Mouse (Mus musculus) thymus, postnatal 4 days (tissue): ENCODE measurements around the gene Arl5c.

Experiments
- DNase-seq: peaks from one replicate; pipeline ENCODE4 v3.0.0; 2021

The Arl5c gene

GRCm38 (mm10) chr11:97987551-97988526 lies 8.1 kb downstream of the Arl5c start:
- DNase-seq = peak; percentile 95

DNA sequence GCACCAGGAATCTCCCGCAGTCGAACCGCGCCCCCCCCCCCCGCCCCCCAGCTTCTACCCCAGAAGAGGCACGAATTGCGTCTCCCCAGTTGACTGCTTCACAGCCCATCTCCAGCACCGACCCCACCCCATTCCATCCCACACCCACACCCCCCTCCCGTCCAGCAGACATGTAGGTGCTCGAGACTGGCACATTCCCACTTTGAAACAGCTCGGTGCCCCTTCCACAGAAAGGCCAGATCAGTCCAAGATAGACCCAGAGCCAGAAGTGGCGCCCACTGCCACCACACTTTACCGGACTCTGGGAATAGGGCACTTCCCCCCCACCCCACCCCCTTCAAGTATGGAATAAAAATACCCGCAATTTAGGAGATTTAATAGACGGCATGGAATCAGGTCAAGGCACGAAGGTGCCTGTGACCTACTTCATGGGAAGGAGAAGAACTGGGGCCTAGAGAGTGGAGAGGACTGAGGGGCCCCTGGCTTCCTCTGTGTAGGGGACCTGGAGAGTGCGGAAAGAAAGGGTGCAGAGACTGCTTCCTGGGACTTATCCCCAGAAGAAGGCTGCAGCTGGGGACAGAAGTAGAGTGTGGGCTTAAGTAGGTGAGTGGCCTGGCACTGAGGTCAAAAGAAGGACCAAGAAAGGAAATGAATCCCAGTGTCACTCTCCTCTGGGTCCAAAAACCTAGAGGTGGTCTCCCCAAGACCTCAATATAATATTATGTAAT lies 9.1 kb downstream of the Arl5c start:
- peak; percentile 54 for DNase-seq

DNA sequence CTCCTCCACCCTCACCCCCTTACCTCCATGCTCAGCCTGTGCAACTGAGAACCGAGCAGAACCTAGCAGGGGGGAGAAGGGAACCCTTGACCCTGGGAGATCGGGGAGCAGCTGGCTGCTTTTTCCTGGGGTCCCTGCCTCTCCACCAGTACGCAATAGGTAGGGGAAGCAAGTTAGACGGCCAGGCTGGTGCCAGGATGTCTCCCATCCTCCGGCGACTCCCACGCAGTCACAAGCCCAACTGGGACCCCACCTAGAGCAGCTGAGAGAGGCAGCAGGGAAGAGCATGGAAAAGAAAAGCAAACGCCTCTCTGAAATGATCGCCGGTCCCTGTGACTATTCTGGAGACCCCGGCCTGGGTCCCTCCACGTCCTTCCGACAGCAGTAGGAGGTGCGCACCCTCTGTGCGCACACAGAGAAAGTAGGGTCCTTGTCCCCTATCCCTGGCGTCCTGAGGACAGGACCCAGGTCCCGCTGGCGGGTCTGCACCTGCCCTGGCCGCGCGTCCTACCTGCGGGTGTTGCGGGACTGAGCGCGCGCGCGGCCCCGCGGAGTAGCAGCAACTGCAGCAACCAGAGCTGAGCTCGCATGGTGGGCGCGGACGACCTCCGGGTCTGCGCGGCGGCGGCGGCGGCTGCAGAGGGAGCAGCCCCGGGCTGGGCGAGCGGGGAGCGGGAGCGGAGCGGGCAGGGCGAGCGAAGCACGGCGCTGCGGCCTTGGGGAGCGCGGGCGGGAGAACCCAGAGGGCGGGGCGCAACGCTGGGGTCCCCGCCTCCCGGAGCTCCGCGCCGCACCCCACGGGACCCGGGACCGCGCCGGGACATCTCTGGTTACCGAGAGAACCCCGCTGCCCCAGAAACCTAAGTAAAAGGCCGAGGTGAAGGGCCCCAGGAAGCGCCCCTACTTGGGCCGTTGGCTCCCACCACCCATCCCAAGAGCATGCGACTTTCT lies 10.0 kb downstream of the Arl5c start, which contains the start of gene Plxdc1:
TSS of gene Plxdc1 (minus strand) at position 718 of the 951 bp plus-strand sequence.
- DNase-seq = peak; percentile 85

GRCm38 (mm10) chr11:97983983-97984382 lies 12.0 kb downstream of the Arl5c start:
- DNase-seq = peak; percentile 67

DNA sequence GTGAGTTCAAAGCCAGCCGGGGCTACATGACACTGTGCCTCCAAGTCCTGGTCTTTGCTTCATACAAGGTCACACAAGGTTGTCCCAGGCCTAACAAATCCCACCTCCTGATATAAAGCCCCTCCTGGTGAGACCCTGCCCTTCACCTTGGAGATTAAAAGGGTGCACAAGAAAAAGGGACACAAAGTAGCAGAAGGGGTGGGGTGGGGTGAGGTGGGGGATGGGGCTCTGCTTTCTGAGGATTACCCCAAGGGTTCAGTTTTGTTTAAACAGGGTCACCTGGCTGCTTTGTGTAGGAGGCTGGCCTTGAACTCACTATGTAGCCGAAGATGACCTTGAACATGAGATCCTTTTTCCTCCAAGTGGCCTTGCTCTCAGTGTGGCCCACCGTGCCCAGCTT lies 12.5 kb downstream of the Arl5c start:
- DNase-seq = no peak

DNA sequence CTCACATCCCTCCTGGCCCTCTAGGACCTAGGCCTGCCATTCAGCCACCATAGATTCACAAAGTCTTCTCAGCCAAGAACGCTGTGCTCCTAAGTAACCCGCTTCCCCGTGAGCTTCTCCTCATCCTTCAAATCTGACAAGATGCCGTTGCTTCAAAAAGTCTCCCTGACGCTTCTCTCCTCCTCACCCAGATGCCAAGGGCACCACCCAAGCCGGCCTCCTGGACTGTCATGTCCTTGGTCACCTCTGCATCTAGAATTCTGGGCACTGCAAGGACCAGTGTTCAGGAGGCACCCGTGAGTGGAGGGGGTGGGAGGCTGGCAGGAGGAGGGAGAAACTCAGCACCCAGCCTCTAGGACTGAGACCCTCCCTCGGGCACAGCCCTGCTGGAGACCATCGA lies 13.3 kb downstream of the Arl5c start:
- peak; percentile 17 for DNase-seq

DNA sequence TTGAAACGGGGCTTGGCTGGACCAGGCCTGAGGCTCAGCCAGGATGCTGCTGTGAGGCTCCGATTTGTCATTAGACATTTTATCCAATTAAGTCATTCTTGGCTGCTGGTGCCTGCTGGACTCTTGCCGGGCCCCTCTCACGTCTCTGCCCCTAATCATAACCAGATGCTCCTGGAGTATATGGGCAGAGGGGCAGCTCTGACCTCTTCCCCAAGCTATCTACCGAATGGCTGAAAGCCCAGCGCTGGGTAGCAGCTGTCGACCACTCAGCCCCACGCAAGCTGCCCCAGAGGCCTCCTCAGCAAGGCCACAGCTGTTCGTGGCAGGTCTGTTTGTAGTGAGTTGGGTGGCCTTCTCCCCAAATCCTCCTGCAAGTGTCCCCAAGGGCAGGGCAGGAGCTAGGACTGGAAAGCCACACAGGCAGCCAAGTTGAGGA lies 15.4 kb downstream of the Arl5c start:
- no peak for DNase-seq

- DNase-seq = no peak
These were observed 16.0 kb downstream of the Arl5c start for GRCm38 (mm10) chr11:97979824-97980495.

- DNase-seq = no peak
These were observed 17.6 kb downstream of the Arl5c start for GRCm38 (mm10) chr11:97978392-97978791.

DNA sequence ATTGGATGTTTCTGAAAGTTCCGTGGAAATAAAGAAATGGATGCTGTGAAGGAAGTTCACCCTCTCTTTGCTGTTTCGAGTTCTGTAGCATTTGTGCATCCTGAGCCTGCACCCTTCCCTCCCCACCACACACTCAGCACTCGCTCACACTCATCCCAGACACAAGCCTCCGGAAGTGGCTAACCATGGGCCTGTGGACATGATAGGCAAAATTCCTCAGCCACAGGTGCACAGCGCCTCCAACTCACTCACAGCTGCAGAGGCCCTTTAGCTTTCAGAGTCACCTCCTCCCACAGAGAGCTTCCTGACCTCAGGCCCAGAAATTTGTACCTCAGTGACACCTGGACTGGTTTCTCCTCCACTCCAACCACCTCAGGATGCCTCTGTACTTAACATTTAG lies 18.2 kb downstream of the Arl5c start:
- DNase-seq = peak; percentile 72

DNA sequence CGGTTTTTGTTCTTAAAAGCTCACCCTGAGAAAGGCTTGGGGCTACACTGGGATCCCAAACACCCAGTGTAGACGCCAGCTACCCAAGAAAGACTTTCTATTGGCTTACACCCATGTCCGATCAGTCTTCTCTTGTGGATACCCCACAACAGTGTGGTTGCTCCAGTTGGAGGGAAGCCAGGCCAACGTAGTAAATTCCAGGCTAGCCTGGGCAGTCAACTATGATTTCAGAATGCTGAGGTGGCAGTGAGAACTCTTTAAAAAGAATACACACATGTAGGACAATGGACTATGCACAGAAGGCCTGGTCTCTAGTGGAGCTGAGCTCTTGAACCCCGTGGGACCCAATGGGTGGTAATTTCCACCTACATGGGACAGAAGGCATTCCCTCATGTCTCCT lies 21.2 kb downstream of the Arl5c start:
- no peak for DNase-seq

GRCm38 (mm10) chr11:97974141-97974540 lies 21.8 kb downstream of the Arl5c start:
- no peak for DNase-seq

DNA sequence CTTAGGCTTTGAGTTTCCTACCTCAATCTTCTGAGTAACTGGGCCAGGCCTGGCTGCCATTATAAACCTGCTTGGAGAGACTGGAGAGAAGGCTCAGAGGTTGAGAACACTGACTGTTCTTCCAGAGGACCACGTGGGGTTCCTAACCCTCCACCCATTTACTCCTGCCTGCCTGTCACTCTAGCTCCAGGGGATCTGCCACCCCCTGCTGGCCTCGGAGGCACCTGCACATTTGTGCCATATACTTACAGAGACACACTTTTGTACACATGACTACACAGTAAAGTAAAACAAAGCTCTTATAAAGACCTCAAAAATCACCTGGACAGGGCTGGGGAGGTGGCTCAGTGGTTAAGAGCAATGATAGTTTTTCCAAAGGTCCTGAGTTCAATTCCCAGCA lies 23.5 kb downstream of the Arl5c start:
- peak; percentile 65 for DNase-seq

- DNase-seq = no peak
These were observed 24.7 kb downstream of the Arl5c start for GRCm38 (mm10) chr11:97971232-97971631.

DNA sequence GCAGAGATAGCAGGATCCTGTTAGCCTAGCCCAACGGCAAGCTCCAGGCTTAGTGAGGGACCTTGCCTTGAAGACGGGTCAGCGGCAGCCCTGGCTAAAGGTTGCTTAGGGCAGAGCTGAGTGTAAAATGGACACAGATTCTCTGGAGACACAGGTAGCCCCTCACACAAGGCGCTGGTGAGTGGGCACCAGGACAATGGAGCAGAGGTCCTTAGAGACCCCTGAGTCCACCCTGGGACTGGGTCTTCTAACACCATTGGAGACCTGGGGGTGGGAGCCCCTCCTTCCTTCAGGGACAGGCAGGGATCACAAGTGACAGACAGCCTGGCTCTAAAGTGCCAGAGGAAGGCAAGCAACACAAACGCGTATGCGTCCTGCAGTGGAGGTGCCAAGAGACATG lies 25.2 kb downstream of the Arl5c start:
- no peak for DNase-seq

- no peak for DNase-seq
These were observed 27.6 kb downstream of the Arl5c start for GRCm38 (mm10) chr11:97968385-97968784.

DNA sequence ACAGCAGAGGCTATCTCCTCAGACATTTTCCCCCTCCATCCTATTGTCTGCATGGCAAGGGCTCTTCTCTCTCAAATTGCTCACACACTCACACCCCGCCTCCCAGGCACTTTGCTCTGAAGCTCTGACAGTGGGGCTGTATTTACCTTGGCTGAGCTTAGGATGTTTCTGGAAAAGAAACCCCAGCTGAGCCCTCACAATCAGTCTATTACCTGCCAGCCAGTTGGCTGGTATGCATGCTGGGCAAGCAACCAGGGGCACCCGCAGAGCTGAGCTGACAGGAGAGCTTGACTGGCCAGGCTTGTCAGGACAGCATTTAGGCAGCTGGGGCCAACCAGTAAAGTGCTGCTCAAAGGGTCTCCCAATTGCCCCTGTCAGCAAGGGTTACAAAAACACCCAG lies 28.9 kb downstream of the Arl5c start:
- no peak for DNase-seq

DNA sequence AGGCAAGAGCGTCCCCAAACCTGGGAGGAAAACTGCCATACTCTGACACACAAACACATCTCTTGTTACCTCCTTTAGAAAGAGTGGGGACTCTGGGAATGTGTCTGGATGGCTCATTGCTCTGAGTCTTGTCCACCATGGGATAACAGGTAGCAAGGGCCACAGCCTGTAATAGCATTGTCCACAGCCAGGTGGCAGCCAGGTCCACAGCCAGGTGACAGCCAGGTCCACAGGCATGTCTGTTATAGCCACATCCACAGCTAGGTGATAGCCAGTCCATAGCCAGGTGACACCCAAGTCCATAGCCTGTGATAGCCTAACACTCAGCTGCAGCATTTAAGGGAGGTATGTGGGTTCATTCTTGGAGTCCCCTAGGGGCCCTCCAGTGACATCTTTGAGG lies 35.1 kb downstream of the Arl5c start:
- peak; percentile 60 for DNase-seq

DNA sequence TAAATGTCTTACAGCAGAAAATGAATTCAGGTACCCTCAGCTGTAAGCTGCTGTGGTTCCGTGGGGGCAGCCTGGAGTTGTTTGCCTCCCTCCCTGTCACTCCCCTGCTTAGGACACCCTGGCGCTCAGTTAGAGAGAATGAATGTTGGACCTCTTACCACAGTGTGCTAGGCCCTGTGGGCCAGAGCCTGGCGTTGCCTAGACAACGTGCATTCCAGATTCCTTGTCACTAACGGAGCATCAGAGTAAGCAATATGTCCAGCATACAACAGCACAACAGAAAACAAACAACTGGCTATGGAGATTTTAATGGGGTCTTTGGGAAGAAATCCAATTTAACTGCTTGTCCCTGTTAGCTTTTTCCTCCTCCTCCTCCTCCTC lies 36.7 kb downstream of the Arl5c start:
- DNase-seq = no peak

GRCm38 (mm10) chr11:97958641-97959299 lies 37.2 kb downstream of the Arl5c start:
- DNase-seq = no peak

DNA sequence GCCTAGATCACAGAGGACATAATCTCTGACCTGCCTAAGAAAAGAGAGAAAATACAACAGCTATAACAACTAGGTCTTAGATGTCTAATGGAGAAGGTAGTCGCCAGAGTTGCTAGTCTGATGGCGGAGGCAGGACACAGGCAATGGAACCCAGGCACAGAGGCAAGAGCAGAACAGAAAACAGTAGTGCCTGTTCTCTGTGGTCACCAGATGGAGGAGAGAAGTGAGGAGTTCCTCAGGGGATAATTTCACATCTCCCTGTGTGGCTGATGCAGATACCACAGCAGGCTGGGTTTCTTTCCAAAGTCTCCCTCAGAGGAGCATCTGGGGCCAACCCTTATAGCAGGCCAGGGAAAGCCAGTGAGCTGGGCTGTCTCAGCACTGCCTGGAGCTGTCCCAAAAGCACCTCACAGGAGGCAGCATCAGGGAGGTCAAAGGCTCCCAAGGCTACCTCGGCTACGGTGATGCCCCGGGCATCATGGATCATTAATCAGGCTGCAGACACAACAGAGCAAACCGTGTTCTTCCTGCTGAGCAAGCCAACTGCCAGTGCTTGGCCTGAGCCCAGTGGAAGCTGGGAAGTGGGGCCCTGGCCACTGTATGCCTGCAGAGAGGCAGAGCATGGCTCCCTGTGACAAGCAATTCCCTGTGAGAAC lies 38.9 kb downstream of the Arl5c start:
- DNase-seq = no peak
